Mouse (Mus musculus) kidney, embryonic 14.5 days (tissue): ENCODE results near the gene Pgp. TPM values are rescaled to one million over a fixed set of nuclear protein-coding genes. Genes with fewer than 3 reads are reported as not detected.

Experiments used
- ATAC-seq: fragments of 200-750 bp; cut with Nextera tagmentation; 2 replicates; pipeline ENCODE4 v1.8.0; 2017; ENCODE audit warnings: moderate number of reproducible peaks, mild to moderate bottlenecking, moderate TSS enrichment, moderate library complexity; ENCODE audit not compliant: low FRiP score, low TSS enrichment
- H3K27ac ChIP-seq: fragments of 300-500 bp; sonication (generic); 2 replicates; pipeline ENCODE4 v1.5.1; 2014; ENCODE audit warnings: low read depth, mild to moderate bottlenecking, low read length, moderate library complexity, mixed read lengths
- H3K27me3 ChIP-seq: fragments of 300-500 bp; sonication (generic); 2 replicates; pipeline ENCODE4 v1.6.1; 2014; ENCODE audit warnings: mild to moderate bottlenecking, low read length; ENCODE audit not compliant: control insufficient read depth, insufficient read depth
- H3K36me3 ChIP-seq: fragments of 300-500 bp; sonication (generic); 2 replicates; pipeline ENCODE4 v1.6.1; 2014; ENCODE audit warnings: low read length, mixed read lengths; ENCODE audit not compliant: control insufficient read depth, insufficient read depth
- H3K4me1 ChIP-seq: fragments of 300-500 bp; sonication (generic); 2 replicates; pipeline ENCODE4 v1.6.1; 2014; ENCODE audit warnings: low read length, mixed read lengths; ENCODE audit not compliant: control insufficient read depth, insufficient read depth
- H3K4me2 ChIP-seq: fragments of 300-500 bp; sonication (generic); replicated peaks from 2 replicates; pipeline ENCODE4 v1.6.1; 2014; ENCODE audit warnings: low read depth, mild to moderate bottlenecking, low read length
- H3K4me3 ChIP-seq: fragments of 300-500 bp; sonication (generic); 2 replicates; pipeline ENCODE4 v1.5.1; 2014; ENCODE audit warnings: mild to moderate bottlenecking, low read length
- H3K9ac ChIP-seq: fragments of 300-500 bp; sonication (generic); 2 replicates; pipeline ENCODE4 v1.6.1; 2014; ENCODE audit warnings: low read depth, mild to moderate bottlenecking, low read length, moderate library complexity
- H3K9me3 ChIP-seq: fragments of 300-500 bp; sonication (generic); 2 replicates; pipeline ENCODE4 v1.6.1; 2016; ENCODE audit warnings: low read length; ENCODE audit not compliant: control insufficient read depth
- WGBS: fragments of 180-500 bp; shearing (Covaris S2); extraction: QIAGEN DNeasy Blood & Tissue Kit; methylation state at CpG from one replicate; pipeline ENCODE4 v1.1.7; 2014; 5-methylcytosine and 5-hydroxymethylcytosine counted together
- polyA plus RNA-seq: library from polyadenylated mRNA; unstranded; fragments of >200 nt; fragmentation: Nextera tagmentation; extraction: Ambion mirVana; gene quantifications from 2 replicates; pipeline ENCODE4 v1.2.1, GENCODE M21; 2014

Pgp gene
- polyA plus RNA-seq, 1 experiment from 2014 or later: 54.1 TPM

DNA sequence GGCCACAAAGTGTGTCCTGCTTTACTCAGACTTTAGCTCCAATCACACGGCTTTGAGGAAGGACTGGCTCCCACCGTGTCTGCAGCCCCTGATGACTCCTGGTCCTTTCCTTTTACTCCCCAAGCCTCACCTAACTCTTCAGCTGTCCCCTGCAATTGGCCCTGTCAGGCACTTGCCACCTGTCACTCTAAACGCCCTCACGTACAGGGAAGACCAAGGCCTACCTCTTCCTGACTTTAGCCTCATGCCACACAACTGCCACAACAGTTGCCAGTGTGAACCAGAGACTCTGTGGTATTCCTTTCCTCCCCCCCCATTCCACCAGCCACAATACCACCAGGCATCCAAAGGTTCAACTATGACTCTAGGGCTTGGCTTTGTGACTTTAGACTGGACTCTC lies 50.3 kb downstream of the Pgp start:
- Histone ChIP-seq H3K36me3 (peaks cover 34% of the 10 kb centered on the region), H3K9me3 (no peaks in the 10 kb centered on the region), H3K4me3 (no peak overlapping the region), H3K4me2 (no peak overlapping the region), H3K4me1 (no peaks in the 10 kb centered on the region), H3K27ac (no peak overlapping the region), H3K27me3 (no peaks in the 10 kb centered on the region), H3K9ac (no peak overlapping the region)
- 89% methylated on average over 4 of the region's 4 CpGs for WGBS
- no peak for ATAC-seq

Other genes starting within 250 kb of the Pgp start
- gene Tedc2, start 249.5 kb upstream of the Pgp start, polyA plus RNA-seq: 13.4 and 14.8 TPM in 2 replicates
- gene Ccnf, start 218.9 kb upstream of the Pgp start, polyA plus RNA-seq: 43.9 and 66.6 TPM in 2 replicates
- gene Abca17, start 119.3 kb upstream of the Pgp start, polyA plus RNA-seq: not detected in 2 replicates
- 10.0 and 13.1 TPM in 2 replicates for gene Abca3, start 118.4 kb upstream of the Pgp start, polyA plus RNA-seq
- 306 and 312 TPM in 2 replicates for gene Rnps1, start 55.8 kb upstream of the Pgp start, polyA plus RNA-seq
- gene Eci1, start 43.8 kb upstream of the Pgp start, polyA plus RNA-seq: 114 and 120 TPM in 2 replicates
- 2.5 and 2.8 TPM in 2 replicates for gene Dnase1l2, start 27.3 kb upstream of the Pgp start, polyA plus RNA-seq
- 21.6 and 23.2 TPM in 2 replicates for gene E4f1, start 79 bp upstream of the Pgp start, polyA plus RNA-seq
- 0.71 and 1.6 TPM in 2 replicates for gene Bricd5, start 3.5 kb downstream of the Pgp start, polyA plus RNA-seq
- gene Mlst8, start 8.7 kb downstream of the Pgp start, polyA plus RNA-seq: 36.4 and 36.9 TPM in 2 replicates
- gene Caskin1, start 18.2 kb downstream of the Pgp start, polyA plus RNA-seq: 1.6 and 1.8 TPM in 2 replicates
- gene Traf7, start 57.5 kb downstream of the Pgp start, polyA plus RNA-seq: 69.0 and 88.5 TPM in 2 replicates
- gene Rab26, start 63.8 kb downstream of the Pgp start, polyA plus RNA-seq: 2.7 and 2.8 TPM in 2 replicates
- 16.7 and 31.6 TPM in 2 replicates for gene Pkd1, start 79.4 kb downstream of the Pgp start, polyA plus RNA-seq
- gene Tsc2, start 162.2 kb downstream of the Pgp start, polyA plus RNA-seq: 48.3 and 55.4 TPM in 2 replicates
- gene Nthl1, start 162.3 kb downstream of the Pgp start, polyA plus RNA-seq: 14.2 and 17.0 TPM in 2 replicates
- 86.1 and 95.5 TPM in 2 replicates for gene Slc9a3r2, start 179.9 kb downstream of the Pgp start, polyA plus RNA-seq
- gene Npw, start 188.1 kb downstream of the Pgp start, polyA plus RNA-seq: 0.66 TPM in 1 of 2 replicates, not detected in the other
- 25.3 and 34.4 TPM in 2 replicates for gene Zfp598, start 199.3 kb downstream of the Pgp start, polyA plus RNA-seq
- gene Syngr3, start 219.6 kb downstream of the Pgp start, polyA plus RNA-seq: 1.0 and 1.2 TPM in 2 replicates
- 48.1 and 54.4 TPM in 2 replicates for gene Gfer, start 225.8 kb downstream of the Pgp start, polyA plus RNA-seq
- gene Noxo1, start 225.8 kb downstream of the Pgp start, polyA plus RNA-seq: 3.1 and 3.5 TPM in 2 replicates
- gene Tbl3, start 237.3 kb downstream of the Pgp start, polyA plus RNA-seq: 64.8 and 105 TPM in 2 replicates
- 0.62 TPM in 1 of 2 replicates, not detected in the other for gene Rnf151, start 247.7 kb downstream of the Pgp start, polyA plus RNA-seq
- gene Rps2, start 247.7 kb downstream of the Pgp start, polyA plus RNA-seq: 1,741 and 1,827 TPM in 2 replicates